Mouse (Mus musculus) testis, postnatal 10 days (tissue): Measurements from ENCODE around the gene Ptrh2.
"Not testable (repeated sequence)": the region's sequence is repeated elsewhere in the genome, so short reads cannot be mapped to it uniquely, and the experiment has no call there.

Source experiments
- DNase-seq: peaks from one replicate; pipeline ENCODE4 v3.0.0; 2021; ENCODE audit warnings: low spot score

Gene Ptrh2

GRCm38 (mm10) chr11:86734241-86734939, 50.6 kb downstream of the Ptrh2 start:
- DNase-seq, result no peak

DNA sequence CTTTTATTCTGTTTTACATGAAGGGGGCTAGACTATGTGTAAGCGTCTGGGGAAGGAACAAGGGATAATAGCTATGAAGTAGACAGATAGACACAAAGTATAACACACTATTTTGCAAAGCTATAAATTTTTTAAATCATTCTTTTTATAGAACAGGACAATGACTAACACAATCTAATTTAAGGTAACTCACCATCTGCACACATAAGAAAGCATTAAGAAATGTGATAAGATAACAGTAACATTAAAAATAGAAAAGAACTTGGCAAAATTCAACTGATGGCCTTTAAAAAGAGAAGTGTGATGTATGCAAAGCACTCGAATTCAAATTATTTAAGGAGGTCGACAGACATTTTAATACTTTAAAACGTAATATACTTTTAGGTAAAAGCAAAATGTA, 51.2 kb downstream of the Ptrh2 start:
- no peak for DNase-seq

DNA sequence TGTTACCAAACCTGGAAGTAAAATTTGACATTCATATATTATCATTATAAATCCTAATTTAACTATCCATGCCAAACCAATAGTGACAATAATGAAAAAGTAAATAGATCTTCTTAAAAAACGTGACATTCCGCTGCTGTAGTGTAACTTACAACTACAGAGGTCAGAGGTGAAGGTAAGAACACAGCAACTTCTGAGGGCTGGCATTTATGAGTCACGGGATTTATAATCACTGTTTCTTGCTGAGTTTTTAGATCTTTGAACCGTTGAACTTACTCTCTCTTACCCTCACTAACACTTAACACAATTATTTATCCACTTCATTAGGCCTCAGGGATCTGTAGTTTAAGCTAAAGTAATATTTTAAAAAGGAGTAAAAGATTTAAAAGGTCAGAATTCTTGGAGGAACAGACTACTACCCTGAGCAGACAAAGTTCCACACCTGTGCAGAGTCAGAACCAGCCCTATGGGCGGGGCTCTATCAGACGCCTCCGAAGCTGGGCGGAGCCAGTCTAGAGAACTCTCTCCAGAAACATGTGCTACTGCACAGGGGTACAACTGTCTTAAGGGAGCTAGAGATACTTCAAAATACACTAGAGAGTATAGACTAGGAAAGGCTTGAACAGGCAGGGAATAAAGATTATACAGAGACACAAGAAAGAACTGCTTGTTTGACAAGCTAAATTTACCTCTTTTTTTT, 53.7 kb downstream of the Ptrh2 start:
- DNase-seq, result no peak

DNA sequence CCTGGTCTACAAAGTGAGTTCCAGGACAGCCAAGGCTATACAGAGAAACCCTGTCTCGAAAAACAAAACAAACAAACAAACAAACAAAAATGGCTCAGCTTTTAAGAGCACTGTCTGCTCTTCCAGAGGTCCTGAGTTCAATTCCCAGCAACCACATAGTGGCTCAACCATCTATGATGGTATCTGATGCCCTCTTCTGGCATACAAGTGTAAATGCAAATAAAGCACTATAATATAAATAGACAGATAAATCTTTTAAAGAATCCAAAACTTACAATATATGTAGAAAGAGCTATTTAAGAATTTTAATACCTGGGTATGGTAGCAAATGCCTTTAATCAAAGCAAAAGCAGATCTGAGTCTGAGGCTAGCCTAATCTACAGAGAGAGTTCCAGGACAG, 54.5 kb downstream of the Ptrh2 start:
- not testable (repeated sequence) for DNase-seq

- DNase-seq, result no peak
Observed at GRCm38 (mm10) chr11:86738956-86739355, 55.2 kb downstream of the Ptrh2 start.

GRCm38 (mm10) chr11:86739470-86739869, 55.7 kb downstream of the Ptrh2 start:
- no peak for DNase-seq

- no peak for DNase-seq
Observed at GRCm38 (mm10) chr11:86741505-86741904, 57.7 kb downstream of the Ptrh2 start.
